Mouse (Mus musculus) hindbrain, embryonic 16.5 days (tissue): ENCODE measurements at regions not wholly inside any gene's neighbourhood (a gene's known extent, or its start where the extent isn't known, plus 50 kb on each side); places are given as distances from the start of the nearest gene placed in this dataset.

Experiments used
- ATAC-seq: fragments of 200-750 bp; cut with Nextera tagmentation; 2 replicates; pipeline ENCODE4 v1.8.0; 2017; ENCODE audit warnings: moderate TSS enrichment, moderate library complexity
- H3K27ac ChIP-seq: fragments of 300-500 bp; sonication (generic); 2 replicates; pipeline ENCODE4 v1.5.1; 2014; ENCODE audit warnings: low read depth, mild to moderate bottlenecking, control low read depth, low read length, moderate library complexity
- H3K27me3 ChIP-seq: fragments of 300-500 bp; sonication (generic); replicated peaks from 2 replicates; pipeline ENCODE4 v1.6.1; 2014; ENCODE audit warnings: low read length; ENCODE audit not compliant: control insufficient read depth, insufficient read depth
- H3K36me3 ChIP-seq: fragments of 300-500 bp; sonication (generic); 2 replicates; pipeline ENCODE4 v1.6.1; 2014; ENCODE audit warnings: mild to moderate bottlenecking, low read length, moderate library complexity, mixed read lengths; ENCODE audit not compliant: control insufficient read depth, insufficient read depth
- H3K4me1 ChIP-seq: fragments of 300-500 bp; sonication (generic); 2 replicates; pipeline ENCODE4 v1.6.1; 2014; ENCODE audit warnings: low read depth, low read length; ENCODE audit not compliant: control insufficient read depth, insufficient read depth
- H3K4me2 ChIP-seq: fragments of 300-500 bp; sonication (generic); 2 replicates; pipeline ENCODE4 v1.6.1; 2014; ENCODE audit warnings: mild to moderate bottlenecking, low read length, control low read depth, moderate library complexity
- H3K4me3 ChIP-seq: fragments of 300-500 bp; sonication (generic); 2 replicates; pipeline ENCODE4 v1.5.1; 2014; ENCODE audit warnings: mild to moderate bottlenecking, low read length, control low read depth, moderate library complexity
- H3K9ac ChIP-seq: fragments of 300-500 bp; sonication (generic); 2 replicates; pipeline ENCODE4 v1.6.1; 2014; ENCODE audit warnings: low read depth, mild to moderate bottlenecking, control low read depth, low read length, moderate library complexity
- H3K9me3 ChIP-seq: fragments of 300-500 bp; sonication (generic); 2 replicates; pipeline ENCODE4 v1.6.1; 2014; ENCODE audit warnings: mild to moderate bottlenecking, low read length, moderate library complexity; ENCODE audit not compliant: control insufficient read depth
- WGBS: fragments of 180-500 bp; shearing (Covaris S2); extraction: QIAGEN DNeasy Blood & Tissue Kit; methylation state at CpG from one replicate; pipeline ENCODE4 v1.1.7; 2014; 5-methylcytosine and 5-hydroxymethylcytosine counted together

DNA sequence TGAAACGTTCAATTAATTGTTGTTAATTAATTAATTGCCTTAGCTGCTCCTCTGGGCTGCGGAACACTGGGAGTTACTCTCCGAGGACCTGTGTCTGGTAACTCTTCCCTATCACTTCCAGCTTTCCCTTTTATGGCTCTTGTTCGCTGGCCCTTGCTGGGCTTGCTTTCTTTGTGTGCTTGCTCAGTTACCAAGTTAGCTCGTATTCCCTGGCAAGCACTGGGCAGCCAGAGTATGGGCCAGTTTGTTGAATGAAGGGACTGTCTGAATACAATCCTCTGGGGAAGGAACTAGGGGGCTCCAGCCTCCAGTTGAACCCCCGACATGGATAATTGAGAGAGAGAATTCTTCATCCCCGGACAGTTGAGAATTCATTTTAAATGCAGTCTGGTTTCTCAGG, 116.4 kb downstream of the Trim29 start:
- Histone ChIP-seq H3K27ac (no peak overlapping the region), H3K36me3 (no peaks in the 10 kb centered on the region), H3K4me3 (no peak overlapping the region), H3K4me1 (no peaks in the 10 kb centered on the region; the same call in 1 of the 2 replicates), H3K9ac (no peak overlapping the region), H3K4me2 (no peak overlapping the region), H3K9me3 (no peaks in the 10 kb centered on the region), H3K27me3 (no peaks in the 10 kb centered on the region)
- peak; percentile 42; the same call in 1 of the 2 replicates for ATAC-seq
- 31% methylated on average over 7 of the region's 7 CpGs for WGBS

- WGBS, result 70% methylated on average over 3 of the region's 3 CpGs
These were observed 123.3 kb downstream of the Trim29 start for GRCm38 (mm10) chr9:43433953-43434352.

GRCm38 (mm10) chr9:43438476-43438875, 127.8 kb downstream of the Trim29 start:
- H3K9ac ChIP-seq, result no peak overlapping the region
- H3K27ac ChIP-seq, result no peak overlapping the region
- WGBS, result 67% methylated on average over 11 of the region's 11 CpGs

More at GRCm38 (mm10) chr9:43433953-43434352, 123.3 kb downstream of the Trim29 start:
- no peak for ATAC-seq
- no peak overlapping the region for H3K4me3 ChIP-seq
- H3K4me2 ChIP-seq, result no peak overlapping the region
- no peaks in the 10 kb centered on the region for H3K27me3 ChIP-seq
- H3K4me1 ChIP-seq, result no peaks in the 10 kb centered on the region
- H3K27ac ChIP-seq, result no peak overlapping the region
- no peaks in the 10 kb centered on the region for H3K9me3 ChIP-seq
- H3K9ac ChIP-seq, result no peak overlapping the region
- H3K36me3 ChIP-seq, result no peaks in the 10 kb centered on the region

GRCm38 (mm10) chr9:43440959-43441510, 130.4 kb downstream of the Trim29 start:
- H3K9me3 ChIP-seq, result no peaks in the 10 kb centered on the region
- no peaks in the 10 kb centered on the region; the same call in 1 of the 2 replicates for H3K4me1 ChIP-seq
- H3K27me3 ChIP-seq, result no peaks in the 10 kb centered on the region
- ATAC-seq, result no peak
- no peaks in the 10 kb centered on the region for H3K36me3 ChIP-seq
- H3K27ac ChIP-seq, result no peak overlapping the region
- 43% methylated on average over 5 of the region's 5 CpGs for WGBS
- H3K4me3 ChIP-seq, result no peak overlapping the region
- H3K4me2 ChIP-seq, result no peak overlapping the region
- H3K9ac ChIP-seq, result no peak overlapping the region

More at GRCm38 (mm10) chr9:43438476-43438875, 127.8 kb downstream of the Trim29 start:
- Histone ChIP-seq H3K4me3 (no peak overlapping the region), H3K4me1 (no peaks in the 10 kb centered on the region; the same call in 1 of the 2 replicates), H3K27me3 (no peaks in the 10 kb centered on the region), H3K36me3 (no peaks in the 10 kb centered on the region), H3K9me3 (no peaks in the 10 kb centered on the region), H3K4me2 (no peak overlapping the region)
- no peak for ATAC-seq

GRCm38 (mm10) chr9:43445491-43445890, 134.8 kb downstream of the Trim29 start:
- Histone ChIP-seq H3K9me3 (no peaks in the 10 kb centered on the region), H3K27me3 (no peaks in the 10 kb centered on the region), H3K9ac (no peak overlapping the region), H3K4me1 (no peaks in the 10 kb centered on the region; the same call in 1 of the 2 replicates), H3K4me3 (no peak overlapping the region), H3K4me2 (no peak overlapping the region), H3K27ac (no peak overlapping the region), H3K36me3 (no peaks in the 10 kb centered on the region)
- 83% methylated on average over 1 of the region's 1 CpGs for whole genome bisulfite sequencing
- ATAC-seq, result no peak

- H3K4me1 ChIP-seq, result no peaks in the 10 kb centered on the region; the same call in 1 of the 2 replicates
- H3K27ac ChIP-seq, result no peak overlapping the region
- H3K36me3 ChIP-seq, result no peaks in the 10 kb centered on the region
- no peaks in the 10 kb centered on the region; the same call in 1 of the 2 replicates for H3K27me3 ChIP-seq
- ATAC-seq, result no peak
- no peak overlapping the region for H3K4me3 ChIP-seq
- WGBS, result 66% methylated on average over 7 of the region's 7 CpGs
- H3K9me3 ChIP-seq, result no peaks in the 10 kb centered on the region
- H3K4me2 ChIP-seq, result no peak overlapping the region
- no peak overlapping the region for H3K9ac ChIP-seq
These were observed 136.7 kb downstream of the Trim29 start for GRCm38 (mm10) chr9:43447372-43447771.

DNA sequence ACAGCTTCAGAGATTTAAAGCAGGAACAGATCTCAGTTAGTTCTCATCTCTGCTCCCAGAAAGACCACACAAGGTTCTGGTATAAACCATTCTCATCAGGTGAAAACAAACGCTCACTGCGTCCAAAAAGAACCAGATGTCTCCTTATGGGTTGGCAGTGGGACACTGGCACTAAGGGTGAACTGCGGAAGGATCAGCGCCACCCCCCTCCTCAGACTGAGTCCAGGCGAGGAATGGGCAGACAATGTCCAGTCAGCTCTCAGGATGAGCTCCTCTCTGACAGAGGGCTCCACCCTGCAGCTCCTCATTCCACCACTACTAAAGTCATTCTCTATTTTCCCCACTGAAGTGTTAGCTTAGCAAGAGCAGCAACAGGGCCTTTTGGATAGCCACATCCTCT, 138.3 kb downstream of the Trim29 start:
- Histone ChIP-seq H3K9me3 (no peaks in the 10 kb centered on the region), H3K27ac (no peak overlapping the region), H3K4me1 (peaks cover 3% of the 10 kb centered on the region; the same call in 1 of the 2 replicates), H3K4me2 (no peak overlapping the region), H3K27me3 (no peaks in the 10 kb centered on the region; the same call in 1 of the 2 replicates), H3K36me3 (no peaks in the 10 kb centered on the region), H3K9ac (no peak overlapping the region), H3K4me3 (no peak overlapping the region)
- ATAC-seq, result no peak
- 77% methylated on average over 5 of the region's 5 CpGs for WGBS

DNA sequence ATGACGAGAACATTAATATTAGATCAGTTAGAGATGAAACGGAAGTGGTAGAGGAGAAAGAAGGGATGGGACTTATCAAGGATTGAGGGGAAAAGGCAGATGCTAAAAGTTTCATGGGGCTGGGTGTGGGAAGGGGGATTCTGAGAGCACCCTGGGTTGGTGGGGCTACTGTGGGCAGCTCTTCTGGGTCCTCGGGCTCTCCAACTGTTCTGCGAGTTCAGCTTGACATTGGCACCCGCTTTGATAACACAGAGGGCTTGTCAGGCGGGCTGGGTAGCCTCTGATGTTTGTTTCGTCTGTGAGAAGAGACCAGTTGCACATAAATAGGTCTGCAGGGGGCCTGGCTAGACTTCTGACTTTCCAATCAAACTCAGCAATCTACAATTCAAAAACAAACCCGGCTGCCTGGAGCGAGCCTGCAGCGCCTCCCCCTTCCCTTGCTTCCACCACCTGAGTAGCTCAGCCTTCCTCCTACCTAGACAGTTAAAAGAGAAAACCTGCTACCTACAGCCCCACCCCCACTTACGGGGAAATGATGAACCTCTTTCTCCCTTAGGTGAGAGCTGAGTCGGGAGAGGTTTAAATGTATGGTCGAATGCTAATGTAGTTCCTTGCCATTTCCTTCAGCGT, 143.4 kb downstream of the Trim29 start:
- Histone ChIP-seq H3K27ac (no peak overlapping the region), H3K4me3 (no peak overlapping the region), H3K36me3 (no peaks in the 10 kb centered on the region), H3K4me2 (peak overlapping the region; percentile 31), H3K9ac (no peak overlapping the region), H3K27me3 (no peaks in the 10 kb centered on the region; the same call in 1 of the 2 replicates), H3K9me3 (no peaks in the 10 kb centered on the region), H3K4me1 (peaks cover 14% of the 10 kb centered on the region)
- peak; percentile 52; the same call in 1 of the 2 replicates for ATAC-seq
- 1% methylated on average over 14 of the region's 14 CpGs for WGBS

GRCm38 (mm10) chr9:43457736-43458135, 147.1 kb downstream of the Trim29 start:
- H3K9ac ChIP-seq, result no peak overlapping the region
- no peak overlapping the region for H3K27ac ChIP-seq
- no peaks in the 10 kb centered on the region for H3K36me3 ChIP-seq
- peaks cover 14% of the 10 kb centered on the region for H3K4me1 ChIP-seq
- no peaks in the 10 kb centered on the region for H3K9me3 ChIP-seq
- H3K27me3 ChIP-seq, result no peaks in the 10 kb centered on the region; the same call in 1 of the 2 replicates
- H3K4me2 ChIP-seq, result no peak overlapping the region
- H3K4me3 ChIP-seq, result no peak overlapping the region
- ATAC-seq, result no peak
- 92% methylated on average over 2 of the region's 2 CpGs for WGBS
